Mouse (Mus musculus) heart, embryonic 13.5 days (tissue): ENCODE results near the gene Prmt8. TPM values are rescaled to one million over a fixed set of nuclear protein-coding genes. Genes with fewer than 3 reads are reported as not detected.

Experiments used
- ATAC-seq: fragments of 200-750 bp; cut with Nextera tagmentation; 2 replicates; pipeline ENCODE4 v1.8.0; 2017; ENCODE audit warnings: moderate TSS enrichment; ENCODE audit not compliant: insufficient number of reproducible peaks, low FRiP score, low TSS enrichment; ENCODE audit errors: extremely low read depth
- H3K27ac ChIP-seq: fragments of 300-500 bp; sonication (generic); replicated peaks from 2 replicates; pipeline ENCODE4 v1.5.1; 2015; ENCODE audit warnings: moderate library complexity, mild to moderate bottlenecking, inconsistent platforms
- H3K27me3 ChIP-seq: fragments of 300-500 bp; sonication (generic); replicated peaks from 2 replicates; pipeline ENCODE4 v1.6.1; 2015; ENCODE audit warnings: mild to moderate bottlenecking, inconsistent platforms
- H3K36me3 ChIP-seq: fragments of 300-500 bp; sonication (generic); 2 replicates; pipeline ENCODE4 v1.6.1; 2015; ENCODE audit warnings: mild to moderate bottlenecking, inconsistent platforms
- H3K4me1 ChIP-seq: fragments of 300-500 bp; sonication (generic); 2 replicates; pipeline ENCODE4 v1.6.1; 2015; ENCODE audit warnings: inconsistent platforms
- H3K4me2 ChIP-seq: fragments of 300-500 bp; sonication (generic); 2 replicates; pipeline ENCODE4 v1.6.1; 2015; ENCODE audit warnings: inconsistent platforms, mild to moderate bottlenecking, moderate library complexity
- H3K4me3 ChIP-seq: fragments of 300-500 bp; sonication (generic); 2 replicates; pipeline ENCODE4 v1.5.1; 2015; ENCODE audit warnings: moderate library complexity, mild to moderate bottlenecking, inconsistent platforms
- H3K9ac ChIP-seq: fragments of 300-500 bp; sonication (generic); 2 replicates; pipeline ENCODE4 v1.6.1; 2015; ENCODE audit warnings: inconsistent platforms, mild to moderate bottlenecking, moderate library complexity
- H3K9me3 ChIP-seq: fragments of 300-500 bp; sonication (generic); 2 replicates; pipeline ENCODE4 v1.6.1; 2016; ENCODE audit warnings: inconsistent platforms
- WGBS: fragments of 180-500 bp; shearing (Covaris S2); methylation state at CpG from one replicate; pipeline ENCODE4 v1.1.7; 2015; ENCODE audit warnings: mixed read lengths; 5-methylcytosine and 5-hydroxymethylcytosine counted together
- polyA plus RNA-seq: library from polyadenylated mRNA; unstranded; fragments of >200 nt; fragmentation: Nextera tagmentation; extraction: Ambion mirVana; gene quantifications from 2 replicates; pipeline ENCODE4 v1.2.1, GENCODE M21; 2015

The Prmt8 gene
- polyA plus RNA-seq, 1 experiment from 2014 or later, result 0.28 TPM

- H3K4me1 ChIP-seq, result peaks cover 17% of the 10 kb centered on the region
- no peaks in the 10 kb centered on the region for H3K9me3 ChIP-seq
- no peaks in the 10 kb centered on the region for H3K36me3 ChIP-seq
- peak overlapping the region; percentile 33 for H3K27ac ChIP-seq
- no peaks in the 10 kb centered on the region for H3K27me3 ChIP-seq
- H3K4me2 ChIP-seq, result peak overlapping the region; percentile 32
- no peak; the same call in 1 of the 2 replicates for ATAC-seq
- H3K9ac ChIP-seq, result no peak overlapping the region
- 46% methylated on average over 13 of the region's 13 CpGs for WGBS
- H3K4me3 ChIP-seq, result no peak overlapping the region
Measured at GRCm38 (mm10) chr6:127735130-127735981, 33.9 kb downstream of the Prmt8 start.

GRCm38 (mm10) chr6:127723126-127723525, 46.1 kb downstream of the Prmt8 start:
- Histone ChIP-seq H3K4me3 (no peak overlapping the region), H3K4me2 (0 out of 2 replicates have a peak overlapping the region, but pooled peaks have one; percentile 7), H3K9me3 (no peaks in the 10 kb centered on the region), H3K27ac (no peak overlapping the region), H3K4me1 (no peaks in the 10 kb centered on the region), H3K27me3 (0 out of 2 replicates have a peak, but pooled peaks cover 5% of the 10 kb centered on the region), H3K9ac (no peak overlapping the region), H3K36me3 (no peaks in the 10 kb centered on the region)
- WGBS, result 51% methylated on average over 8 of the region's 8 CpGs
- ATAC-seq, result no peak

- H3K4me1 ChIP-seq, result peaks cover 8% of the 10 kb centered on the region
- no peaks in the 10 kb centered on the region for H3K9me3 ChIP-seq
- no peak overlapping the region for H3K4me3 ChIP-seq
- ATAC-seq, result no peak
- no peak overlapping the region for H3K4me2 ChIP-seq
- no peaks in the 10 kb centered on the region for H3K27me3 ChIP-seq
- H3K27ac ChIP-seq, result no peak overlapping the region
- no peaks in the 10 kb centered on the region for H3K36me3 ChIP-seq
- 83% methylated on average over 14 of the region's 14 CpGs for WGBS
- H3K9ac ChIP-seq, result no peak overlapping the region
Measured at GRCm38 (mm10) chr6:127719875-127720274, 49.4 kb downstream of the Prmt8 start.

GRCm38 (mm10) chr6:127717239-127718137, 51.8 kb downstream of the Prmt8 start:
- Histone ChIP-seq H3K27ac (no peak overlapping the region), H3K36me3 (no peaks in the 10 kb centered on the region), H3K9me3 (no peaks in the 10 kb centered on the region), H3K4me3 (no peak overlapping the region), H3K4me2 (no peak overlapping the region), H3K9ac (no peak overlapping the region), H3K27me3 (no peaks in the 10 kb centered on the region), H3K4me1 (peaks cover 12% of the 10 kb centered on the region)
- no peak for ATAC-seq
- WGBS, result 70% methylated on average over 21 of the region's 21 CpGs

- no peaks in the 10 kb centered on the region for H3K27me3 ChIP-seq
- no peak for ATAC-seq
- H3K4me1 ChIP-seq, result peaks cover 12% of the 10 kb centered on the region
- H3K36me3 ChIP-seq, result no peaks in the 10 kb centered on the region
- H3K27ac ChIP-seq, result no peak overlapping the region
- H3K4me2 ChIP-seq, result no peak overlapping the region
- WGBS, result 28% methylated on average over 5 of the region's 5 CpGs
- no peaks in the 10 kb centered on the region for H3K9me3 ChIP-seq
- H3K4me3 ChIP-seq, result no peak overlapping the region
- H3K9ac ChIP-seq, result no peak overlapping the region
Measured at GRCm38 (mm10) chr6:127715428-127715827, 53.8 kb downstream of the Prmt8 start.

- Histone ChIP-seq H3K9me3 (no peaks in the 10 kb centered on the region), H3K4me1 (peaks cover 12% of the 10 kb centered on the region), H3K4me2 (no peak overlapping the region), H3K9ac (no peak overlapping the region), H3K27me3 (no peaks in the 10 kb centered on the region), H3K4me3 (no peak overlapping the region), H3K36me3 (no peaks in the 10 kb centered on the region), H3K27ac (no peak overlapping the region)
- no peak for ATAC-seq
- 47% methylated on average over 5 of the region's 5 CpGs for WGBS
Measured at GRCm38 (mm10) chr6:127714906-127715305, 54.4 kb downstream of the Prmt8 start.

- H3K36me3 ChIP-seq, result no peaks in the 10 kb centered on the region
- no peak overlapping the region for H3K4me2 ChIP-seq
- H3K27ac ChIP-seq, result 0 out of 2 replicates have a peak overlapping the region, but pooled peaks have one; percentile 3
- peaks cover 8% of the 10 kb centered on the region for H3K4me1 ChIP-seq
- no peaks in the 10 kb centered on the region for H3K9me3 ChIP-seq
- H3K9ac ChIP-seq, result no peak overlapping the region
- no peaks in the 10 kb centered on the region for H3K27me3 ChIP-seq
- H3K4me3 ChIP-seq, result no peak overlapping the region
- ATAC-seq, result no peak
- WGBS, result 43% methylated on average over 1 of the region's 1 CpGs
Measured at GRCm38 (mm10) chr6:127708218-127708628, 61.0 kb downstream of the Prmt8 start.

GRCm38 (mm10) chr6:127701036-127701783, 68.1 kb downstream of the Prmt8 start:
- Histone ChIP-seq H3K27ac (no peak overlapping the region), H3K4me3 (no peak overlapping the region), H3K9me3 (no peaks in the 10 kb centered on the region), H3K36me3 (no peaks in the 10 kb centered on the region), H3K27me3 (no peaks in the 10 kb centered on the region), H3K4me1 (peaks cover 11% of the 10 kb centered on the region; the same call in 1 of the 2 replicates), H3K4me2 (no peak overlapping the region), H3K9ac (no peak overlapping the region)
- ATAC-seq, result no peak
- WGBS, result 48% methylated on average over 10 of the region's 11 CpGs

GRCm38 (mm10) chr6:127693681-127694080, 75.6 kb downstream of the Prmt8 start:
- WGBS, result 82% methylated on average over 7 of the region's 7 CpGs
- Histone ChIP-seq H3K27me3 (peaks cover 22% of the 10 kb centered on the region; the same call in 1 of the 2 replicates), H3K27ac (no peak overlapping the region), H3K4me3 (no peak overlapping the region), H3K9me3 (no peaks in the 10 kb centered on the region), H3K36me3 (no peaks in the 10 kb centered on the region), H3K4me2 (no peak overlapping the region), H3K9ac (no peak overlapping the region), H3K4me1 (no peaks in the 10 kb centered on the region)
- ATAC-seq, result no peak

GRCm38 (mm10) chr6:127692298-127692697, 77.0 kb downstream of the Prmt8 start:
- WGBS, result 52% methylated on average over 7 of the region's 7 CpGs
- Histone ChIP-seq H3K9me3 (no peaks in the 10 kb centered on the region), H3K4me2 (no peak overlapping the region)

More at GRCm38 (mm10) chr6:127692298-127692697, 77.0 kb downstream of the Prmt8 start:
- Histone ChIP-seq H3K9ac (no peak overlapping the region), H3K27me3 (peaks cover 22% of the 10 kb centered on the region; the same call in 1 of the 2 replicates), H3K27ac (no peak overlapping the region), H3K4me1 (peaks cover 4% of the 10 kb centered on the region; the same call in 1 of the 2 replicates), H3K4me3 (no peak overlapping the region), H3K36me3 (no peaks in the 10 kb centered on the region)
- ATAC-seq, result no peak
